Mouse (Mus musculus) brown adipose tissue, adult 24 weeks (tissue): Measurements from ENCODE around the gene Gsap. TPM values are rescaled to one million over a fixed set of nuclear protein-coding genes. Genes with fewer than 3 reads are reported as not detected.

Experiments
- polyA plus RNA-seq: library from polyadenylated mRNA; stranded (reverse); fragments of >200 nt; gene quantifications from 2 replicates; pipeline ENCODE4 v1.2.4, GENCODE M21; 2012; ENCODE audit not compliant: missing spikeins, insufficient read depth, insufficient read length

Gene Gsap
- polyA plus RNA-seq, 1 experiment = 1.1 TPM

Other genes with a start within 250 kb of the Gsap start
- gene Rsbn1l, start 229.9 kb upstream of the Gsap start, polyA plus RNA-seq = 4.8 and 6.7 TPM in 2 replicates
- 17.4 and 29.5 TPM in 2 replicates for gene Ptpn12, start 130.3 kb upstream of the Gsap start, polyA plus RNA-seq
- 6.6 and 7.6 TPM in 2 replicates for gene Fgl2, start 186.4 kb downstream of the Gsap start, polyA plus RNA-seq
- not detected in 2 replicates for gene Ccdc146, start 238.4 kb downstream of the Gsap start, polyA plus RNA-seq
- gene Fam185a, start 238.7 kb downstream of the Gsap start, polyA plus RNA-seq = 7.8 and 8.3 TPM in 2 replicates